Mouse (Mus musculus) forebrain, embryonic 11.5 days (tissue): ENCODE measurements around the gene Grhl3. TPM values are rescaled to one million over a fixed set of nuclear protein-coding genes. Genes with fewer than 3 reads are reported as not detected.

Experiments
- ATAC-seq: fragments of 200-750 bp; cut with Nextera tagmentation; replicated peaks from 2 replicates; pipeline ENCODE4 v1.8.0; 2017; ENCODE audit warnings: moderate TSS enrichment; ENCODE audit not compliant: low FRiP score
- DNase-seq: peaks from one replicate; pipeline ENCODE4 v3.0.0-alpha.2; 2017; ENCODE audit warnings: low spot score
- H3K27ac ChIP-seq: fragments of 300-500 bp; sonication (generic); 2 replicates; pipeline ENCODE4 v1.5.1; 2014; ENCODE audit warnings: low read depth, low read length
- H3K27me3 ChIP-seq: fragments of 300-500 bp; sonication (generic); 2 replicates; pipeline ENCODE4 v1.6.1; 2014; ENCODE audit warnings: mild to moderate bottlenecking, low read length, mixed read lengths; ENCODE audit not compliant: control insufficient read depth, insufficient read depth
- H3K36me3 ChIP-seq: fragments of 300-500 bp; sonication (generic); 2 replicates; pipeline ENCODE4 v1.6.1; 2014; ENCODE audit warnings: mild to moderate bottlenecking, low read length, moderate library complexity, mixed read lengths; ENCODE audit not compliant: control insufficient read depth, insufficient read depth
- H3K4me1 ChIP-seq: fragments of 300-500 bp; sonication (generic); replicated peaks from 2 replicates; pipeline ENCODE4 v1.6.1; 2014; ENCODE audit warnings: low read length, mixed read lengths; ENCODE audit not compliant: control insufficient read depth, insufficient read depth
- H3K4me2 ChIP-seq: fragments of 300-500 bp; sonication (generic); 2 replicates; pipeline ENCODE4 v1.6.1; 2014; ENCODE audit warnings: low read depth, mild to moderate bottlenecking, low read length, moderate library complexity, mixed read lengths; ENCODE audit not compliant: severe bottlenecking
- H3K4me3 ChIP-seq: fragments of 300-500 bp; sonication (generic); 2 replicates; pipeline ENCODE4 v1.5.1; 2014; ENCODE audit warnings: low read depth, low read length
- H3K9ac ChIP-seq: fragments of 300-500 bp; sonication (generic); 2 replicates; pipeline ENCODE4 v1.6.1; 2014; ENCODE audit warnings: low read length
- H3K9me3 ChIP-seq: fragments of 300-500 bp; sonication (generic); 2 replicates; pipeline ENCODE4 v1.6.1; 2016; ENCODE audit warnings: low read length, mixed read lengths; ENCODE audit not compliant: control insufficient read depth
- WGBS: fragments of 180-500 bp; shearing (Covaris S2); extraction: QIAGEN DNeasy Blood & Tissue Kit; methylation state at CpG from one replicate; pipeline ENCODE4 v1.1.7; 2014; 5-methylcytosine and 5-hydroxymethylcytosine counted together
- polyA plus RNA-seq: library from polyadenylated mRNA; unstranded; fragments of >200 nt; fragmentation: Nextera tagmentation; extraction: Ambion mirVana; gene quantifications from 2 replicates; pipeline ENCODE4 v1.2.1, GENCODE M21; 2014

Gene Grhl3
- polyA plus RNA-seq, 1 experiment from 2014 or later, result 3.9 TPM

- DNase-seq, result no peak
- H3K9me3 ChIP-seq, result no peaks in the 10 kb centered on the region; the same call in 1 of the 2 replicates
- H3K4me1 ChIP-seq, result peaks cover 3% of the 10 kb centered on the region; the same call in 1 of the 2 replicates
- no peaks in the 10 kb centered on the region for H3K36me3 ChIP-seq
- ATAC-seq, result no peak
- no peak overlapping the region for H3K4me3 ChIP-seq
- H3K9ac ChIP-seq, result no peak overlapping the region
- WGBS, result 77% methylated on average over 3 of the region's 3 CpGs
- H3K4me2 ChIP-seq, result no peak overlapping the region
- H3K27ac ChIP-seq, result no peak overlapping the region
- no peaks in the 10 kb centered on the region for H3K27me3 ChIP-seq
These were observed 73.6 kb downstream of the Grhl3 start for GRCm38 (mm10) chr4:135499831-135500230.

- Histone ChIP-seq H3K9ac (no peak overlapping the region), H3K27me3 (no peaks in the 10 kb centered on the region), H3K4me2 (no peak overlapping the region), H3K27ac (no peak overlapping the region), H3K4me1 (peaks cover 6% of the 10 kb centered on the region; the same call in 1 of the 2 replicates), H3K4me3 (no peak overlapping the region), H3K36me3 (no peaks in the 10 kb centered on the region), H3K9me3 (no peaks in the 10 kb centered on the region; the same call in 1 of the 2 replicates)
- ATAC-seq (no peak), DNase-seq (no peak)
- WGBS, result 91% methylated on average over 6 of the region's 6 CpGs
These were observed 75.3 kb downstream of the Grhl3 start for GRCm38 (mm10) chr4:135498136-135498535.

GRCm38 (mm10) chr4:135495810-135496209 lies 77.6 kb downstream of the Grhl3 start:
- Histone ChIP-seq H3K9me3 (no peaks in the 10 kb centered on the region; the same call in 1 of the 2 replicates), H3K36me3 (no peaks in the 10 kb centered on the region), H3K4me1 (peaks cover 6% of the 10 kb centered on the region; the same call in 1 of the 2 replicates), H3K9ac (no peak overlapping the region), H3K4me3 (peak overlapping the region; percentile 59; the same call in 1 of the 2 replicates), H3K27ac (no peak overlapping the region), H3K4me2 (peak overlapping the region; percentile 24; the same call in 1 of the 2 replicates), H3K27me3 (no peaks in the 10 kb centered on the region)
- 8% methylated on average over 18 of the region's 18 CpGs for WGBS
- no peak for ATAC-seq
- peak; percentile 78 for DNase-seq

GRCm38 (mm10) chr4:135495397-135495791 lies 78.0 kb downstream of the Grhl3 start:
- Histone ChIP-seq H3K9me3 (no peaks in the 10 kb centered on the region; the same call in 1 of the 2 replicates), H3K27me3 (no peaks in the 10 kb centered on the region), H3K4me1 (peaks cover 6% of the 10 kb centered on the region; the same call in 1 of the 2 replicates), H3K36me3 (no peaks in the 10 kb centered on the region), H3K4me3 (peak overlapping the region; percentile 59), H3K9ac (peak overlapping the region; percentile 47; the same call in 1 of the 2 replicates), H3K4me2 (peak overlapping the region; percentile 96), H3K27ac (no peak overlapping the region)
- DNase-seq (no peak), ATAC-seq (no peak)
- WGBS, result 12% methylated on average over 9 of the region's 9 CpGs

- under 1% methylated on average over 53 of the region's 53 CpGs for whole genome bisulfite sequencing
- peak; percentile 94 for ATAC-seq
- no peak within 1 kb of the TSS for H3K27ac ChIP-seq
These were observed 78.7 kb downstream of the Grhl3 start, which contains the start of the genes Stpg1 and Nipal3 for GRCm38 (mm10) chr4:135494521-135495396. Gene Stpg1 (plus strand): TSS chr4:135494790. Gene Nipal3 (minus strand): TSS chr4:135495038.

GRCm38 (mm10) chr4:135493691-135494520 lies 79.5 kb downstream of the Grhl3 start:
- ATAC-seq (no peak), DNase-seq (peak; percentile 71)
- Histone ChIP-seq H3K27me3 (no peaks in the 10 kb centered on the region), H3K27ac (no peak overlapping the region), H3K4me2 (peak overlapping the region; percentile 96), H3K4me1 (peaks cover 6% of the 10 kb centered on the region; the same call in 1 of the 2 replicates), H3K4me3 (peak overlapping the region; percentile 59), H3K9ac (peak overlapping the region; percentile 23), H3K36me3 (no peaks in the 10 kb centered on the region), H3K9me3 (no peaks in the 10 kb centered on the region)
- 2% methylated on average over 33 of the region's 33 CpGs for WGBS

More at GRCm38 (mm10) chr4:135494521-135495396, 78.7 kb downstream of the Grhl3 start, which contains the start of the genes Stpg1 and Nipal3:
- H3K4me2 ChIP-seq, result peak within 1 kb of the TSS; percentile 96
- peak; percentile 93 for DNase-seq
- no peaks in the 10 kb centered on the region for H3K36me3 ChIP-seq
- no peaks in the 10 kb centered on the region for H3K9me3 ChIP-seq
- peaks cover 6% of the 10 kb centered on the region; the same call in 1 of the 2 replicates for H3K4me1 ChIP-seq
- peak within 1 kb of the TSS; percentile 47 for H3K9ac ChIP-seq
- no peaks in the 10 kb centered on the region for H3K27me3 ChIP-seq
- peak within 1 kb of the TSS; percentile 59 for H3K4me3 ChIP-seq

GRCm38 (mm10) chr4:135493271-135493670 lies 80.2 kb downstream of the Grhl3 start:
- Histone ChIP-seq H3K4me3 (no peak overlapping the region), H3K36me3 (no peaks in the 10 kb centered on the region), H3K4me2 (peak overlapping the region; percentile 96; the same call in 1 of the 2 replicates), H3K27me3 (no peaks in the 10 kb centered on the region), H3K9ac (no peak overlapping the region), H3K27ac (no peak overlapping the region), H3K4me1 (peaks cover 6% of the 10 kb centered on the region; the same call in 1 of the 2 replicates), H3K9me3 (no peaks in the 10 kb centered on the region)
- WGBS, result 51% methylated on average over 4 of the region's 4 CpGs
- no peak for ATAC-seq
- no peak for DNase-seq
